Mouse (Mus musculus) liver, adult 2 months (tissue): Measurements from ENCODE around the gene Pknox2. TPM values are rescaled to one million over a fixed set of nuclear protein-coding genes. Genes with fewer than 3 reads are reported as not detected.

Experiments used
- DNase-seq: peaks from one replicate; pipeline ENCODE4 v3.0.0-alpha.2; 2011; ENCODE audit warnings: low read depth, low spot score; ENCODE audit errors: extremely low read depth
- H3K27ac ChIP-seq: fragments of 200-500 bp; replicated peaks from 2 replicates; pipeline ENCODE4 v1.5.1; 2012; ENCODE audit warnings: low read depth, mild to moderate bottlenecking, control low read depth, inconsistent platforms, low read length; ENCODE audit not compliant: insufficient read depth
- H3K27me3 ChIP-seq: fragments of 200-500 bp; 2 replicates; pipeline ENCODE4 v1.6.1; 2012; ENCODE audit warnings: mild to moderate bottlenecking, moderate library complexity, low read length, inconsistent platforms; ENCODE audit not compliant: control insufficient read depth, insufficient read depth
- H3K36me3 ChIP-seq: fragments of 200-500 bp; 2 replicates; pipeline ENCODE4 v1.6.1; 2012; ENCODE audit warnings: low read length, inconsistent platforms; ENCODE audit not compliant: control insufficient read depth, insufficient read depth
- H3K4me1 ChIP-seq: fragments of 200-500 bp; 2 replicates; pipeline ENCODE4 v1.6.1; 2011; ENCODE audit warnings: low read length; ENCODE audit not compliant: control insufficient read depth, insufficient read depth
- H3K4me3 ChIP-seq: fragments of 200-500 bp; 2 replicates; pipeline ENCODE4 v1.5.1; 2011; ENCODE audit warnings: low read depth, mild to moderate bottlenecking, control low read depth, low read length, moderate library complexity; ENCODE audit not compliant: insufficient read depth
- H3K79me2 ChIP-seq: fragments of 200-500 bp; 2 replicates; pipeline ENCODE4 v1.6.1; 2012; ENCODE audit warnings: inconsistent platforms, mild to moderate bottlenecking, low read length, moderate library complexity; ENCODE audit not compliant: control insufficient read depth, insufficient read depth
- H3K9ac ChIP-seq: fragments of 200-500 bp; 2 replicates; pipeline ENCODE4 v1.6.1; 2012; ENCODE audit warnings: low read depth, mild to moderate bottlenecking, control low read depth, inconsistent platforms, low read length
- CTCF ChIP-seq: fragments of 200-500 bp; IDR thresholded peaks from 2 replicates; pipeline ENCODE4 v1.5.1; 2011; ENCODE audit warnings: low read depth, low read length, control low read depth
- POLR2A ChIP-seq: fragments of 200-500 bp; IDR thresholded peaks from 2 replicates; pipeline ENCODE4 v1.6.1; 2011; ENCODE audit warnings: low read length, control low read depth; ENCODE audit not compliant: insufficient read depth; ENCODE audit errors: extremely low read depth
- WGBS: fragments of 180-500 bp; shearing (Covaris S2); methylation state at CpG from one replicate; pipeline ENCODE4 v1.1.7; 2018; 5-methylcytosine and 5-hydroxymethylcytosine counted together
- polyA plus RNA-seq: library from polyadenylated mRNA; depleted of rRNA; stranded (reverse); fragments of >200 nt; gene quantifications from 2 replicates; pipeline ENCODE4 v1.2.3, GENCODE M21; 2012
- total RNA-seq: library from RNA; depleted of rRNA; stranded (reverse); fragments of >200 nt; gene quantifications from 2 replicates; pipeline ENCODE4 v1.2.3, GENCODE M21; 2014

Gene Pknox2
- total and polyA plus RNA-seq, 2 experiments = 0.09 to 0.42 TPM

GRCm38 (mm10) chr9:36905452-36905851 lies 241.8 kb downstream of the Pknox2 start:
- Histone ChIP-seq H3K79me2 (no peaks in the 10 kb centered on the region), H3K27me3 (no peaks in the 10 kb centered on the region), H3K27ac (no peak overlapping the region), H3K4me3 (no peak overlapping the region), H3K36me3 (no peaks in the 10 kb centered on the region), H3K9ac (no peak overlapping the region), H3K4me1 (no peaks in the 10 kb centered on the region)
- DNase-seq = no peak
- no peak for TF ChIP-seq POLR2A
- no peak for TF ChIP-seq CTCF
- 71% methylated on average over 4 of the region's 4 CpGs for WGBS

DNA sequence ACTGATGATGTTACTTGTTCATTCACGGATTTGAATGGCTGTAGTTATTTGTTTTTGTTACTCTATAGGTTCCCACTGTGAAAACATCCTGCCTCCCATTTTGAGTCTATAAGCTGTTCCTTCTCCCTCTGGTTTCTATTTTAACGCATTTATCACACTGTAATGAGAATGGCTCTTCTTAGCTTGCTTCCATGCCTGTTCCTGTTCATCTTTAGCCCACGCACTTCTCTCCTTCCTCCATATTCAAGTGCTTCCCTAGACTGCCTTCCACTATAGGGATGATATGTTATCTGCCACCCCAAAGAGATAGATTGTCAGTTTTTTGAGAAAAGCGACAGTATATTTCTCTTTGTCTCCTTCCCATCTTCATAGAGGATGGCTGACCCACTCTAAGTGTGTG lies 246.7 kb downstream of the Pknox2 start:
- no peaks in the 10 kb centered on the region for H3K27me3 ChIP-seq
- H3K27ac ChIP-seq = no peak overlapping the region
- H3K79me2 ChIP-seq = no peaks in the 10 kb centered on the region
- 83% methylated on average over 4 of the region's 4 CpGs for WGBS
- no peak overlapping the region for H3K4me3 ChIP-seq
- no peaks in the 10 kb centered on the region for H3K36me3 ChIP-seq
- H3K4me1 ChIP-seq = no peaks in the 10 kb centered on the region
- no peak for DNase-seq
- no peak overlapping the region for H3K9ac ChIP-seq
- TF ChIP-seq POLR2A (no peak), CTCF (no peak)

DNA sequence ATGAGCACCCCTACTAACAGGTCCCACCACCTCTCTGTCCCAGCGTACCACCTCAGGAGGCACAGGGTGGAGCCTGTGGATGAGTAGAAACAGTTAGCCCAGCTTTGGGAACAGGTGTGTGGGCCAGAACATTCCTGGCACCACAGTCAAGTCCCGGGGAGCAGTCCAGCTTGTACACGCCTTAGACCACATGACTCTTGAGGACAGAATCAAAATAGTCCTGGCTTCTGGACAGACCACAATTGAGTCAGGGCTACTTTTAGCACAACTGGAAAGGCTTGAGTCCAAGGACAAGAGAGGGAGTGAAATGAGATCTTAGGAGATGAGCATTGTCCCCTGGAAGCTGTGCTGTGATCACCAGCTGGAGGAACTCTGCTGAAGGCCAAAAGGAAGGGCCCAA lies 248.6 kb downstream of the Pknox2 start:
- DNase-seq = no peak
- WGBS = 87% methylated on average over 3 of the region's 3 CpGs
- Histone ChIP-seq H3K27me3 (no peaks in the 10 kb centered on the region), H3K36me3 (no peaks in the 10 kb centered on the region), H3K79me2 (no peaks in the 10 kb centered on the region), H3K4me1 (no peaks in the 10 kb centered on the region), H3K27ac (no peak overlapping the region), H3K9ac (no peak overlapping the region), H3K4me3 (no peak overlapping the region)
- TF ChIP-seq POLR2A (no peak), CTCF (no peak)

DNA sequence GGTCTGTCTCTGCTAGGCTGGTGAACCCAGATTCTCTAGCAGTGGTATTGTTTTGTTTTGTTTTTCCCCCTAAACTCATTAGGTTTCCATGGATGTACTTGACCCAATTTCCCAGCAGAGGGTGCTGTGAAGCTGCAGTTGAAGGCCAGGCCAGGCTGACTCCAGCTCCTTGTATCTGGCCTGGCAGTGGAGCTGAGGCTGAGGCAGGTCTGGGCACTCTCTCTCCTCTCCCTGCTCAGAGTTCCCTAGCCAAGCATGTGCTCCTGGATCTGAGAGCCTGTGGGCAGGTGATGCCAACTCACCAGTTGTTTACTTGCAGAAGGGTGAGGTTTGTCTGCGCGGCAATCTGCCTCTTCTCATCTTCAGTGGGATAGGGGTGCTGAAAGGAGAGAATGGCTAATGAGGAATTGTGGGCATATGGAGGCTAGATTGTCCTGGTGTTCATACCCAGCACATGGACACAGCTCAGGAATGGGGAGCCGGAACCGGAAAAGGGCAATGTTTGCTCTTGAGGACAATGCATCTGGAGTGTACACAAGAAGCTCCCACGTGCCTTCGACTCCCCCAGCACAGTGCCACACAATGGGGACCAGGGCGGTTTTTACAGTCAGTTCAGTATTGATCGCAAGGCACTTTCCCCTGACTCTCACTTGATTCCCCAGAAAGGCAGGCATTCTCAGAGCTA lies 252.1 kb downstream of the Pknox2 start:
- H3K4me3 ChIP-seq = no peak overlapping the region

GRCm38 (mm10) chr9:36894242-36894641 lies 253.0 kb downstream of the Pknox2 start:
- Histone ChIP-seq H3K36me3 (no peaks in the 10 kb centered on the region), H3K4me3 (no peak overlapping the region), H3K27me3 (no peaks in the 10 kb centered on the region), H3K27ac (no peak overlapping the region), H3K4me1 (no peaks in the 10 kb centered on the region), H3K9ac (no peak overlapping the region), H3K79me2 (no peaks in the 10 kb centered on the region)
- WGBS = 82% methylated on average over 7 of the region's 7 CpGs
- TF ChIP-seq CTCF = no peak
- no peak for TF ChIP-seq POLR2A
- no peak for DNase-seq

More for the DNA sequence above, 252.1 kb downstream of the Pknox2 start:
- DNase-seq = no peak
- Histone ChIP-seq H3K27ac (no peak overlapping the region), H3K79me2 (no peaks in the 10 kb centered on the region), H3K27me3 (no peaks in the 10 kb centered on the region), H3K9ac (no peak overlapping the region), H3K4me1 (no peaks in the 10 kb centered on the region), H3K36me3 (no peaks in the 10 kb centered on the region)
- WGBS = 66% methylated on average over 8 of the region's 8 CpGs
- TF ChIP-seq POLR2A (no peak), CTCF (peak; percentile 46)

DNA sequence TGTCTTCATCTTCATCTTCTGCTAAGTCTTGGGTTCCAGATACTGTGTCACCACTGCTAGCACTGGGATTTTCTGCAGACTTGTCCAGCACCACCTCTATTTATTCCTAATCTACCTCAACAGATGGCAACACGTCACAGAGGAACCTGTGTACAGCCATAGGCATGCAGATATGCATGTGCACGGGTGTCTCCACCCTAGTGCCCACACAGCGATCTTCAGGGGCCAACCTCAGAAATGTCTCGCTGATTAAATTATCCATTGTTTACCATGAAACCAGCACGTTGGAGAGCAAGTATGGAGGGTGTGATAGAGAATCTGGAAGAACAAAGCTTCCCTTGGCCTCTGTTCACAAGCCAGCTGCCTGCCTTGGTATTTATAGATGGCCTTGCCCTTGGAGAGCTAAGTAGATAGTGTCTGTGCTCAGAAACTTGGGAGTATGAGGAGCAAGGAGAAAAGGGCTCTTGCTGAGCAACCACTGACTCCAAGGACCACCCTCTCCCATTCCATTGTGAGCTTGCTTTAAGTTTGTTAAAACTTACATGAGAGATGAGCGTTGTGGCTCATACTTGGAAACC lies 253.7 kb downstream of the Pknox2 start:
- no peaks in the 10 kb centered on the region for H3K27me3 ChIP-seq
- no peak for DNase-seq
- no peaks in the 10 kb centered on the region for H3K36me3 ChIP-seq
- no peak for TF ChIP-seq POLR2A
- no peak for TF ChIP-seq CTCF
- H3K79me2 ChIP-seq = no peaks in the 10 kb centered on the region
- no peaks in the 10 kb centered on the region for H3K4me1 ChIP-seq
- no peak overlapping the region for H3K9ac ChIP-seq
- H3K4me3 ChIP-seq = no peak overlapping the region
- no peak overlapping the region for H3K27ac ChIP-seq
- WGBS = 76% methylated on average over 6 of the region's 6 CpGs
